In genomic region chr3:7076850-7077249, GRCm38 (mm10) we compare ENCODE assay signal across 29 mouse cellular contexts.
DNase-seq lines count a peak whose midpoint lies in the region; ATAC-seq and TF ChIP-seq lines count a peak whose summit lies in the region.
"Had no signal": no experiment of that assay in that cellular context is flagged by ENCODE, and none has a peak within 500 bp of the region (broad histone marks: within the 10 kb centered on the region; RNA-seq: fewer than 3 reads in every experiment).

No protein-coding gene starts in this region.

- H3K27me3 ChIP-seq in hindbrain, embryonic 14.5 days (ENCODE audit: control insufficient read depth, insufficient read depth, low read length): no peaks in the 10 kb centered on the region
- H3K27me3 ChIP-seq in hindbrain, embryonic 16.5 days (replicated peaks; ENCODE audit: control insufficient read depth, insufficient read depth, low read length): no peaks in the 10 kb centered on the region
- H3K27me3 ChIP-seq in forebrain, embryonic 15.5 days: no peaks in the 10 kb centered on the region
- no peaks in the 10 kb centered on the region for H3K27me3 ChIP-seq in midbrain, embryonic 15.5 days (replicated peaks)
- H3K27me3 ChIP-seq: embryonic facial prominence, embryonic 15.5 days; hindbrain, embryonic 15.5 days; intestine, embryonic 15.5 days; limb, embryonic 13.5 days; lung, embryonic 15.5 days; neural tube, embryonic 15.5 days had no signal

- H3K36me3 ChIP-seq in hindbrain, embryonic 14.5 days (replicated peaks; ENCODE audit: control insufficient read depth, insufficient read depth): no peaks in the 10 kb centered on the region
- H3K36me3 ChIP-seq in hindbrain, embryonic 16.5 days (ENCODE audit: control insufficient read depth, insufficient read depth, low read length): no peaks in the 10 kb centered on the region
- H3K36me3 ChIP-seq in forebrain, embryonic 15.5 days: no peaks in the 10 kb centered on the region
- H3K36me3 ChIP-seq in midbrain, embryonic 15.5 days (replicated peaks): no peaks in the 10 kb centered on the region
- H3K36me3 ChIP-seq: embryonic facial prominence, embryonic 15.5 days; hindbrain, embryonic 15.5 days; intestine, embryonic 15.5 days; limb, embryonic 13.5 days; lung, embryonic 15.5 days; neural tube, embryonic 15.5 days had no signal

- no peaks in the 10 kb centered on the region for H3K9me3 ChIP-seq in hindbrain, embryonic 14.5 days (ENCODE audit: control insufficient read depth, low read length)
- no peaks in the 10 kb centered on the region for H3K9me3 ChIP-seq in hindbrain, embryonic 16.5 days (ENCODE audit: control insufficient read depth, low read length)
- H3K9me3 ChIP-seq in forebrain, embryonic 15.5 days: no peaks in the 10 kb centered on the region
- no peaks in the 10 kb centered on the region for H3K9me3 ChIP-seq in midbrain, embryonic 15.5 days
- H3K9me3 ChIP-seq: embryonic facial prominence, embryonic 15.5 days; hindbrain, embryonic 15.5 days; intestine, embryonic 15.5 days; limb, embryonic 13.5 days; lung, embryonic 15.5 days; neural tube, embryonic 15.5 days had no signal

- intact Hi-C loops in left cerebral cortex, postnatal 10 days (cut with DNase I): no loop called here

- H3K9ac ChIP-seq in hindbrain, embryonic 14.5 days: no peak overlapping the region
- H3K9ac ChIP-seq in hindbrain, embryonic 16.5 days (ENCODE audit: low read depth, low read length): no peak overlapping the region
- no peak overlapping the region for H3K9ac ChIP-seq in forebrain, embryonic 15.5 days (replicated peaks)
- H3K9ac ChIP-seq in midbrain, embryonic 15.5 days: no peak overlapping the region
- H3K9ac ChIP-seq: embryonic facial prominence, embryonic 15.5 days; hindbrain, embryonic 15.5 days; intestine, embryonic 15.5 days; limb, embryonic 13.5 days; lung, embryonic 15.5 days; neural tube, embryonic 15.5 days had no signal

- TF ChIP-seq POLR2A in brain, embryonic 14.5 days (IDR thresholded peaks at IDR 0.05; ENCODE audit: borderline replicate concordance, extremely low read depth, insufficient read depth, insufficient read length, poor library complexity, severe bottlenecking): no peak

- DNase-seq in hindbrain, embryonic 14.5 days (ENCODE audit: low spot score): no peak
- peak; percentile 62 for DNase-seq in brain, embryonic 14.5 days (ENCODE audit: low read depth)
- DNase-seq in cerebellum, postnatal 14 days: no peak
- no peak for DNase-seq in left cerebral cortex, postnatal 10 days (ENCODE audit: extremely low spot score in 1 of 2, low spot score in 2 of 2)
- no peak for DNase-seq in adrenal gland, postnatal 10 days
- DNase-seq: cerebellum, adult 11 months; cerebellum, adult 9-11 months; gastrocnemius, postnatal 25 days; heart, adult 11 months; heart, postnatal 36 days; kidney, adult 2 months; kidney, postnatal 36 days; right cerebral cortex, adult 18-20 months; right cerebral cortex, postnatal 4 days; thymus, adult 2 months; thymus, postnatal 36 days had no signal

- peak; percentile 37; the same call in 1 of the 2 replicates for ATAC-seq in hindbrain, embryonic 14.5 days (ENCODE audit: low FRiP score)
- no peak for ATAC-seq in hindbrain, embryonic 16.5 days
- ATAC-seq in forebrain, embryonic 15.5 days (replicated peaks): peak; percentile 26; the same call in 1 of the 2 replicates
- ATAC-seq in midbrain, embryonic 15.5 days (replicated peaks): peak; percentile 72; the same call in 1 of the 2 replicates
- ATAC-seq: intestine, embryonic 15.5 days had no signal

- 60% methylated on average over 3 of the region's 3 CpGs for WGBS in hindbrain, embryonic 14.5 days
- WGBS in hindbrain, embryonic 16.5 days: 52% methylated on average over 3 of the region's 3 CpGs
- WGBS in forebrain, embryonic 15.5 days: 27% methylated on average over 3 of the region's 3 CpGs
- WGBS in midbrain, embryonic 15.5 days: 54% methylated on average over 3 of the region's 3 CpGs

- no peaks in the 10 kb centered on the region for H3K4me1 ChIP-seq in hindbrain, embryonic 14.5 days (replicated peaks; ENCODE audit: control insufficient read depth, insufficient read depth, low read length)
- no peaks in the 10 kb centered on the region for H3K4me1 ChIP-seq in hindbrain, embryonic 16.5 days (ENCODE audit: control insufficient read depth, insufficient read depth, low read depth, low read length)
- no peaks in the 10 kb centered on the region for H3K4me1 ChIP-seq in forebrain, embryonic 15.5 days
- no peaks in the 10 kb centered on the region for H3K4me1 ChIP-seq in midbrain, embryonic 15.5 days
- H3K4me1 ChIP-seq: embryonic facial prominence, embryonic 15.5 days; hindbrain, embryonic 15.5 days; intestine, embryonic 15.5 days; limb, embryonic 13.5 days; lung, embryonic 15.5 days; neural tube, embryonic 15.5 days had no signal

- H3K4me2 ChIP-seq in hindbrain, embryonic 14.5 days (replicated peaks): no peak overlapping the region
- no peak overlapping the region for H3K4me2 ChIP-seq in hindbrain, embryonic 16.5 days (ENCODE audit: low read length)
- no peak overlapping the region for H3K4me2 ChIP-seq in forebrain, embryonic 15.5 days (replicated peaks)
- no peak overlapping the region for H3K4me2 ChIP-seq in midbrain, embryonic 15.5 days
- H3K4me2 ChIP-seq: embryonic facial prominence, embryonic 15.5 days; heart, embryonic 11.5 days; hindbrain, embryonic 15.5 days; intestine, embryonic 15.5 days; limb, embryonic 13.5 days; liver, embryonic 11.5 days; lung, embryonic 15.5 days; neural tube, embryonic 15.5 days had no signal

- no peak overlapping the region for H3K4me3 ChIP-seq in hindbrain, embryonic 14.5 days (replicated peaks; ENCODE audit: low read length)
- H3K4me3 ChIP-seq in hindbrain, embryonic 16.5 days (ENCODE audit: low read length): no peak overlapping the region
- H3K4me3 ChIP-seq in forebrain, embryonic 15.5 days: no peak overlapping the region
- no peak overlapping the region for H3K4me3 ChIP-seq in midbrain, embryonic 15.5 days
- H3K4me3 ChIP-seq: embryonic facial prominence, embryonic 15.5 days; hindbrain, embryonic 15.5 days; intestine, embryonic 15.5 days; layer of hippocampus, adult 2 months; left cerebral cortex, adult 2 months; limb, embryonic 13.5 days; lung, embryonic 15.5 days; neural tube, embryonic 15.5 days had no signal

- TF ChIP-seq CTCF in brain, embryonic 14.5 days (IDR thresholded peaks at IDR 0.05; ENCODE audit: borderline replicate concordance, extremely low read depth, insufficient read depth, insufficient read length): no peak

- H3K27ac ChIP-seq in hindbrain, embryonic 14.5 days: no peak overlapping the region
- H3K27ac ChIP-seq in hindbrain, embryonic 16.5 days (ENCODE audit: low read depth, low read length): no peak overlapping the region
- H3K27ac ChIP-seq in forebrain, embryonic 15.5 days (replicated peaks): 0 out of 2 replicates have a peak overlapping the region, but pooled peaks have one; percentile 21
- no peak overlapping the region for H3K27ac ChIP-seq in midbrain, embryonic 15.5 days
- H3K27ac ChIP-seq: embryonic facial prominence, embryonic 15.5 days; hindbrain, embryonic 15.5 days; intestine, embryonic 15.5 days; layer of hippocampus, adult 2 months; left cerebral cortex, adult 2 months; limb, embryonic 13.5 days; lung, embryonic 15.5 days; neural tube, embryonic 15.5 days had no signal
